Comparison of ENCODE assay signal across 9 mouse cellular contexts in genomic region chr4:67477264-67477845, GRCm38 (mm10).
DNase-seq lines count a peak whose midpoint lies in the region; ATAC-seq and TF ChIP-seq lines count a peak whose summit lies in the region.
"Had no signal": no experiment of that assay in that cellular context is flagged by ENCODE, and none has a peak within 500 bp of the region (broad histone marks: within the 10 kb centered on the region; RNA-seq: fewer than 3 reads in every experiment).

No protein-coding gene starts in this region.

- no peak overlapping the region for H3K4me2 ChIP-seq in hindbrain, postnatal 0 days (ENCODE audit: low read depth, low read length)
- H3K4me2 ChIP-seq in neural tube, embryonic 12.5 days (replicated peaks), result no peak overlapping the region
- H3K4me2 ChIP-seq: heart, embryonic 13.5 days had no signal

- peak; percentile 88 for ATAC-seq in hindbrain, postnatal 0 days
- ATAC-seq in neural tube, embryonic 12.5 days (ENCODE audit: low FRiP score, low read depth), result peak; percentile 93

- H3K9me3 ChIP-seq in embryonic facial prominence, embryonic 10.5 days, result no peaks in the 10 kb centered on the region
- no peaks in the 10 kb centered on the region for H3K9me3 ChIP-seq in hindbrain, postnatal 0 days (ENCODE audit: low read length)
- no peaks in the 10 kb centered on the region for H3K9me3 ChIP-seq in neural tube, embryonic 12.5 days
- H3K9me3 ChIP-seq: heart, embryonic 13.5 days had no signal

- WGBS in embryonic facial prominence, embryonic 10.5 days, result 13% methylated on average over 6 of the region's 6 CpGs
- 11% methylated on average over 6 of the region's 6 CpGs for WGBS in hindbrain, postnatal 0 days
- 10% methylated on average over 6 of the region's 6 CpGs for WGBS in neural tube, embryonic 12.5 days

- H3K36me3 ChIP-seq in embryonic facial prominence, embryonic 10.5 days (replicated peaks), result no peaks in the 10 kb centered on the region
- no peaks in the 10 kb centered on the region for H3K36me3 ChIP-seq in hindbrain, postnatal 0 days (ENCODE audit: insufficient read depth, low read length)
- no peaks in the 10 kb centered on the region for H3K36me3 ChIP-seq in neural tube, embryonic 12.5 days
- H3K36me3 ChIP-seq: heart, embryonic 13.5 days had no signal

- intact Hi-C loops in left cerebral cortex, postnatal 25 days (cut with DNase I), result loop anchor here (10.0 kb wide), 2 partner anchors 527 to 1477 kb away; partner anchors contain the start of gene Brinp1

- no peaks in the 10 kb centered on the region for H3K27me3 ChIP-seq in embryonic facial prominence, embryonic 10.5 days (replicated peaks; ENCODE audit: low read depth, poor library complexity, severe bottlenecking)
- no peaks in the 10 kb centered on the region for H3K27me3 ChIP-seq in hindbrain, postnatal 0 days (ENCODE audit: insufficient read depth, low read length)
- no peaks in the 10 kb centered on the region for H3K27me3 ChIP-seq in neural tube, embryonic 12.5 days (replicated peaks)
- H3K27me3 ChIP-seq: heart, embryonic 13.5 days had no signal

- no peak overlapping the region for H3K4me3 ChIP-seq in embryonic facial prominence, embryonic 10.5 days
- H3K4me3 ChIP-seq in hindbrain, postnatal 0 days (ENCODE audit: low read length), result no peak overlapping the region
- no peak overlapping the region for H3K4me3 ChIP-seq in neural tube, embryonic 12.5 days
- H3K4me3 ChIP-seq: heart, embryonic 13.5 days had no signal

- no peak overlapping the region for H3K9ac ChIP-seq in hindbrain, postnatal 0 days (replicated peaks; ENCODE audit: low read length)
- H3K9ac ChIP-seq in neural tube, embryonic 12.5 days, result no peak overlapping the region
- H3K9ac ChIP-seq: heart, embryonic 13.5 days had no signal

- TF ChIP-seq CTCF in hindbrain, postnatal 0 days (IDR thresholded peaks at IDR 0.05; ENCODE audit: low read depth), result peak; percentile 85

- DNase-seq in adrenal gland, adult (ENCODE audit: inconsistent age in 2 of 2, low spot score in 1 of 2), result peak; percentile 4 to 55
- DNase-seq in adrenal gland, postnatal 4 days (ENCODE audit: low spot score in 2 of 2), result no peak
- peak; percentile 14 for DNase-seq in adrenal gland, postnatal 10 days
- peak; percentile 43 for DNase-seq in embryonic facial prominence, embryonic 10.5 days (ENCODE audit: low spot score)
- DNase-seq in hindbrain, postnatal 0 days (ENCODE audit: low spot score), result peak; percentile 90
- peak; percentile 46 to 69 for DNase-seq in left cerebral cortex, postnatal 25 days (ENCODE audit: low spot score in 2 of 2)
- no peak for DNase-seq in testis, postnatal 14 days (ENCODE audit: low spot score)

- no peaks in the 10 kb centered on the region for H3K4me1 ChIP-seq in embryonic facial prominence, embryonic 10.5 days
- no peaks in the 10 kb centered on the region for H3K4me1 ChIP-seq in hindbrain, postnatal 0 days (ENCODE audit: insufficient read depth, low read length)
- 0 out of 2 replicates have a peak, but pooled peaks cover 3% of the 10 kb centered on the region for H3K4me1 ChIP-seq in neural tube, embryonic 12.5 days
- H3K4me1 ChIP-seq: heart, embryonic 13.5 days had no signal

- H3K27ac ChIP-seq in embryonic facial prominence, embryonic 10.5 days (replicated peaks), result no peak overlapping the region
- H3K27ac ChIP-seq in hindbrain, postnatal 0 days, result no peak overlapping the region
- H3K27ac ChIP-seq in neural tube, embryonic 12.5 days, result no peak overlapping the region
- H3K27ac ChIP-seq: heart, embryonic 13.5 days had no signal

Comparison
In these comparisons a context has a peak if more than half of its experiments do, and no peak if none do; other contexts are left out.
1. DNase-seq: peak in adrenal gland, adult (2 of 2), adrenal gland, postnatal 10 days (single experiment), embryonic facial prominence, embryonic 10.5 days (single experiment), hindbrain, postnatal 0 days (single experiment) and left cerebral cortex, postnatal 25 days (2 of 2); none in adrenal gland, postnatal 4 days (0 of 2) and testis, postnatal 14 days (single experiment).